Mouse (Mus musculus) v-Abl transformed pro-B cells (cell line): ENCODE measurements around the gene Numa1.

Experiments used
- in situ Hi-C, 2 experiments: fragments of 400-800 bp; cut with MboI; formaldehyde crosslinking; loops; one replicate each; pipeline ENCODE4 v1.15.1; 2025; ENCODE audit not compliant: unreplicated experiment in 2 of 2

The Numa1 gene

GRCm38 (mm10) chr7:101933751-101934240, at the start of gene Numa1, which contains the start of gene Lrrc51:
Gene Numa1, plus strand, starts transcription at chr7:101934111.
Gene Lrrc51, minus strand, starts transcription at chr7:101933895.
- in situ Hi-C loops = loop anchor here (5.0 kb wide), 2 partner anchors 34 to 36 kb away; no protein-coding TSS in a partner anchor

GRCm38 (mm10) chr7:101884160-101884559, 49.8 kb upstream of the Numa1 start:
- in situ Hi-C loops = no loop called here

- in situ Hi-C loops = no loop called here
Observed at GRCm38 (mm10) chr7:101886274-101886673, 47.6 kb upstream of the Numa1 start.

- in situ Hi-C loops = no loop called here
Observed at GRCm38 (mm10) chr7:101888460-101888859, 45.5 kb upstream of the Numa1 start.

GRCm38 (mm10) chr7:101895695-101896094, 38.2 kb upstream of the Numa1 start:
- in situ Hi-C loops = loop anchor here in 1 of 2 experiments (5.0 kb wide), 1 partner anchor 37 kb away; the partner anchor contains the start of genes Lrrc51 and Numa1

GRCm38 (mm10) chr7:101896104-101897066, 37.5 kb upstream of the Numa1 start:
- in situ Hi-C loops = loop anchor here in 1 of 2 experiments (5.0 kb wide), 1 partner anchor 36 kb away; the partner anchor contains the start of genes Lrrc51 and Numa1

GRCm38 (mm10) chr7:101900331-101901097, 33.4 kb upstream of the Numa1 start:
- in situ Hi-C loops = no loop called here

- in situ Hi-C loops = no loop called here
Observed at GRCm38 (mm10) chr7:101901969-101902368, 31.9 kb upstream of the Numa1 start.

- in situ Hi-C loops = no loop called here
Observed at GRCm38 (mm10) chr7:101902846-101903245, 31.1 kb upstream of the Numa1 start.

- in situ Hi-C loops = no loop called here
Observed at GRCm38 (mm10) chr7:101905561-101906286, 28.2 kb upstream of the Numa1 start, which contains the start of gene Lamtor1. Gene Lamtor1, plus strand, starts transcription at chr7:101905904.

- in situ Hi-C loops = no loop called here
Observed at GRCm38 (mm10) chr7:101906287-101906681, 27.6 kb upstream of the Numa1 start, which contains the start of gene Tomt. Gene Tomt, minus strand, starts transcription at chr7:101906359.

GRCm38 (mm10) chr7:101906696-101907095, 27.2 kb upstream of the Numa1 start:
- in situ Hi-C loops = no loop called here

GRCm38 (mm10) chr7:101908367-101908766, 25.5 kb upstream of the Numa1 start:
- in situ Hi-C loops = no loop called here

- in situ Hi-C loops = loop anchor here (10.0 kb wide), 2 partner anchors 95 to 235 kb away; no protein-coding TSS in a partner anchor
Observed at GRCm38 (mm10) chr7:101910138-101910537, 23.8 kb upstream of the Numa1 start.

- in situ Hi-C loops = loop anchor here (10.0 kb wide), 2 partner anchors 93 to 237 kb away; no protein-coding TSS in a partner anchor
Observed at GRCm38 (mm10) chr7:101911982-101912381, 21.9 kb upstream of the Numa1 start.

GRCm38 (mm10) chr7:101918071-101918470, 15.8 kb upstream of the Numa1 start:
- in situ Hi-C loops = loop anchor here (5.0 to 10.0 kb wide), 5 partner anchors 87 to 243 kb away; partner anchors contain the start of gene Trpc2 (in 1 of the 2)

GRCm38 (mm10) chr7:101925892-101926291, 8.0 kb upstream of the Numa1 start:
- in situ Hi-C loops = loop anchor here in 1 of 2 experiments (10.0 kb wide), 1 partner anchor 49 kb away; no protein-coding TSS in a partner anchor

- in situ Hi-C loops = loop anchor here in 1 of 2 experiments (10.0 kb wide), 1 partner anchor 47 kb away; no protein-coding TSS in a partner anchor
Observed at GRCm38 (mm10) chr7:101928093-101928492, 5.8 kb upstream of the Numa1 start.

GRCm38 (mm10) chr7:101932551-101932950, 1.4 kb upstream of the Numa1 start:
- in situ Hi-C loops = loop anchor here (5.0 kb wide), 2 partner anchors 35 kb away; no protein-coding TSS in a partner anchor
